Mouse (Mus musculus): ENCODE results near the gene Ackr2.
A peak's percentile ranks its signal among the peaks of the same experiment; 100 is the strongest.

Gene Ackr2

GRCm38 (mm10) chr9:121923443-121923842, 25.3 kb downstream of the Ackr2 start:
- no peak for DNase-seq

- no peak for DNase-seq
Observed at GRCm38 (mm10) chr9:121923906-121924305, 25.8 kb downstream of the Ackr2 start.

- no peak for DNase-seq
Observed at GRCm38 (mm10) chr9:121924901-121925560, 26.9 kb downstream of the Ackr2 start.

- no peak for DNase-seq
Observed at GRCm38 (mm10) chr9:121925959-121926358, 27.8 kb downstream of the Ackr2 start.

- DNase-seq = no peak
Observed at GRCm38 (mm10) chr9:121926634-121927405, 28.7 kb downstream of the Ackr2 start.

GRCm38 (mm10) chr9:121927721-121928120, 29.6 kb downstream of the Ackr2 start:
- no peak for DNase-seq

- peak; percentile 52 for DNase-seq
Observed at GRCm38 (mm10) chr9:121928498-121928897, 30.3 kb downstream of the Ackr2 start.

- no peak for DNase-seq
Observed at GRCm38 (mm10) chr9:121934856-121935255, 36.7 kb downstream of the Ackr2 start.

- no peak for DNase-seq
Observed at GRCm38 (mm10) chr9:121936952-121937351, 38.8 kb downstream of the Ackr2 start.

- DNase-seq = no peak
Observed at GRCm38 (mm10) chr9:121937451-121937864, 39.3 kb downstream of the Ackr2 start.

- peak; percentile 42 for DNase-seq
Observed at GRCm38 (mm10) chr9:121937944-121938355, 39.8 kb downstream of the Ackr2 start.

GRCm38 (mm10) chr9:121943005-121943404, 44.9 kb downstream of the Ackr2 start:
- DNase-seq = no peak

GRCm38 (mm10) chr9:121943628-121944027, 45.5 kb downstream of the Ackr2 start:
- DNase-seq = no peak

GRCm38 (mm10) chr9:121947784-121948183, 49.6 kb downstream of the Ackr2 start:
- DNase-seq = peak; percentile 36

GRCm38 (mm10) chr9:121948431-121948830, 50.3 kb downstream of the Ackr2 start:
- DNase-seq = no peak

GRCm38 (mm10) chr9:121950418-121951113, 52.4 kb downstream of the Ackr2 start, which contains the start of gene Fam198a:
Fam198a (plus strand) TSS chr9:121950988.
- peak; percentile 34 for DNase-seq

- DNase-seq = no peak
Observed at GRCm38 (mm10) chr9:121951114-121951423, 52.9 kb downstream of the Ackr2 start.

GRCm38 (mm10) chr9:121952596-121952995, 54.4 kb downstream of the Ackr2 start:
- no peak for DNase-seq

- DNase-seq = no peak
Observed at GRCm38 (mm10) chr9:121959966-121960635, 61.9 kb downstream of the Ackr2 start.

Data from liver (tissue).